Mouse (Mus musculus): Measurements from ENCODE around the gene Camk1. TPM values are rescaled to one million over a fixed set of nuclear protein-coding genes. Genes with fewer than 3 reads are reported as not detected.
"Not testable (repeated sequence)": the region's sequence is repeated elsewhere in the genome, so short reads cannot be mapped to it uniquely, and the experiment has no call there.

The Camk1 gene
- polyA plus RNA-seq, 1 experiment from 2014 or later = 31.5 TPM

DNA sequence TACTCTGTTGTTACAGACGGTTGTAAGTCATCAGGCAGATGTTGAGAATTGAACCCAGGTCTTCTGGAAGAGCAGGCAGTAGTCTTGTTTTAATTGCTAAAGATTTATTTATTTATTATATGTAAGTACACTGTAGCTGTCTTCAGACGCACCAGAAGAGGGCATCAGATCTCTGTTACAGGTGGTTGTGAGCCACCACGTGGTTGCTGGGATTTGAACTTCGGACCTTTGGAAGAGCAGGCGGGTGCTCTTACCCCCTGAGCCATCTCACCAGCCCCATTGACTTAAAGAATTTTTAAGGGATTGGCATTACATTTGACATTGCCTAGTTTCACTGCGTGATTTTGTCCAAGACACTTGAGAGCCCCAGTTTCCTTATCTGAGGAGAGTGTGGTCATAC is 11.1 kb downstream of the Camk1 start:
- Histone ChIP-seq H3K4me1 (peaks cover 32% of the 10 kb centered on the region), H3K36me3 (peaks cover 65% of the 10 kb centered on the region)
- not testable (repeated sequence) for ATAC-seq; H3K9me3 ChIP-seq (replicated peaks); H3K9ac ChIP-seq; H3K27ac ChIP-seq; H3K4me2 ChIP-seq; H3K27me3 ChIP-seq (replicated peaks); H3K4me3 ChIP-seq
- WGBS (ENCODE audit: insufficient replicate concordance) = 65% methylated on average over 6 of the region's 6 CpGs

DNA sequence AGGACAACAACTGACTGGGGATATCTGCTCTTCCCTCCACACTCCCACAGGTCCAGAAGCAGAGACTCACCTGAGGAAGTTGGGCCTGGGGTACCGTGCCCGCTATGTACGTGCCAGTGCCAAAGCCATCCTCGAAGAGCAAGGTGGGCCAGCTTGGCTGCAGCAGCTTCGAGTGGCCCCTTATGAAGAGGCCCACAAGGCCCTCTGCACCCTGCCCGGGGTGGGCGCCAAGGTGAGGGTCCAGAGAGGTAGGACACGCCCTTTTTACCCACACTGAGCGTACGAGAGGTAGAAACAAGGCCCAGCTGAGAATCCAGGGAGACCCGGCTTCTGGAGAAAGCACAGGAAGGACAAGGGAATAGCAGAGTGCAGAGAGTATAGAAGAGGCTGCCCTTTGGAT is 12.1 kb downstream of the Camk1 start:
- ATAC-seq = no peak
- Histone ChIP-seq H3K27ac (no peak overlapping the region), H3K9ac (no peak overlapping the region), H3K4me2 (no peak overlapping the region), H3K36me3 (peaks cover 64% of the 10 kb centered on the region), H3K4me1 (peaks cover 31% of the 10 kb centered on the region), H3K27me3 (replicated peaks) (no peaks in the 10 kb centered on the region), H3K9me3 (replicated peaks) (no peaks in the 10 kb centered on the region), H3K4me3 (no peak overlapping the region)
- 85% methylated on average over 11 of the region's 11 CpGs for WGBS (ENCODE audit: insufficient replicate concordance)

- no peak overlapping the region for H3K4me2 ChIP-seq
- H3K36me3 ChIP-seq = peaks cover 55% of the 10 kb centered on the region
- WGBS (ENCODE audit: insufficient replicate concordance) = 19% methylated on average over 2 of the region's 2 CpGs
- no peak overlapping the region for H3K4me3 ChIP-seq
- no peak for ATAC-seq
- H3K9ac ChIP-seq = no peak overlapping the region
- no peak overlapping the region for H3K27ac ChIP-seq
- no peaks in the 10 kb centered on the region for H3K9me3 ChIP-seq (replicated peaks)
- H3K27me3 ChIP-seq (replicated peaks) = no peaks in the 10 kb centered on the region
- peaks cover 34% of the 10 kb centered on the region for H3K4me1 ChIP-seq
These were observed 13.2 kb downstream of the Camk1 start for GRCm38 (mm10) chr6:113330547-113330946.

DNA sequence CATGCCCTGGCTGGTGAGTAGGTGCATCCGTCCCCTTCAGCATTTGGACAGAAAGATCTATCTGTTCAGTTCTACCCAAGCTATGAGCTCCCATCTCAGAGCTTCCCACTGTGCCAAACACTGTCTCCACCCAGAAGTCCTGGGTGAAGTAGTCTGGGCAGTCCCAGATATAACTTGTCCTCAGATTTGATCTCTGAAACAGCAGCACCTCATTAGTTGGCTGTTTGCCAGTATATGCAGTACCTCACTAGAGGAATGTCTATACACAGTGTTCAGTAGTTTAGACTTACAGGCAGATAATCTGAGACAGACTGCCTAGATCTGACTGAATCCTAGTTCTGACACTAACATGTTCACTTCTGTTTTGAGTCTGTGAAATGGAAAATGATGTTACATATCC is 14.4 kb downstream of the Camk1 start:
- Histone ChIP-seq H3K4me3 (no peak overlapping the region), H3K9me3 (replicated peaks) (no peaks in the 10 kb centered on the region), H3K36me3 (peaks cover 55% of the 10 kb centered on the region), H3K4me2 (no peak overlapping the region), H3K9ac (no peak overlapping the region), H3K27ac (no peak overlapping the region), H3K27me3 (replicated peaks) (no peaks in the 10 kb centered on the region), H3K4me1 (peaks cover 40% of the 10 kb centered on the region)
- 75% methylated on average over 1 of the region's 1 CpGs for WGBS (ENCODE audit: insufficient replicate concordance)
- ATAC-seq = no peak

GRCm38 (mm10) chr6:113326533-113327315 is 17.1 kb downstream of the Camk1 start, which contains the start of gene Ogg1:
Ogg1 (plus strand) TSS chr6:113326972.
- Histone ChIP-seq H3K36me3 (peaks cover 57% of the 10 kb centered on the region), H3K9ac (peak within 1 kb of the TSS; percentile 74), H3K27ac (peak within 1 kb of the TSS; percentile 89), H3K4me2 (peak within 1 kb of the TSS; percentile 95), H3K27me3 (replicated peaks) (no peaks in the 10 kb centered on the region), H3K4me1 (peaks cover 40% of the 10 kb centered on the region), H3K4me3 (peak within 1 kb of the TSS; percentile 71), H3K9me3 (replicated peaks) (no peaks in the 10 kb centered on the region)
- ATAC-seq = peak; percentile 98
- WGBS (ENCODE audit: insufficient replicate concordance) = under 1% methylated on average over 52 of the region's 52 CpGs

GRCm38 (mm10) chr6:113315972-113316371 is 27.8 kb downstream of the Camk1 start:
- Histone ChIP-seq H3K9me3 (replicated peaks) (no peaks in the 10 kb centered on the region), H3K27me3 (replicated peaks) (no peaks in the 10 kb centered on the region), H3K4me3 (no peak overlapping the region), H3K4me1 (no peaks in the 10 kb centered on the region), H3K27ac (no peak overlapping the region), H3K9ac (no peak overlapping the region), H3K4me2 (no peak overlapping the region), H3K36me3 (peaks cover 100% of the 10 kb centered on the region)
- no peak for ATAC-seq
- 83% methylated on average over 3 of the region's 3 CpGs for whole genome bisulfite sequencing (ENCODE audit: insufficient replicate concordance)

- peak overlapping the region; percentile 95 for H3K27ac ChIP-seq
These were observed 35.6 kb downstream of the Camk1 start for GRCm38 (mm10) chr6:113308141-113308540.

DNA sequence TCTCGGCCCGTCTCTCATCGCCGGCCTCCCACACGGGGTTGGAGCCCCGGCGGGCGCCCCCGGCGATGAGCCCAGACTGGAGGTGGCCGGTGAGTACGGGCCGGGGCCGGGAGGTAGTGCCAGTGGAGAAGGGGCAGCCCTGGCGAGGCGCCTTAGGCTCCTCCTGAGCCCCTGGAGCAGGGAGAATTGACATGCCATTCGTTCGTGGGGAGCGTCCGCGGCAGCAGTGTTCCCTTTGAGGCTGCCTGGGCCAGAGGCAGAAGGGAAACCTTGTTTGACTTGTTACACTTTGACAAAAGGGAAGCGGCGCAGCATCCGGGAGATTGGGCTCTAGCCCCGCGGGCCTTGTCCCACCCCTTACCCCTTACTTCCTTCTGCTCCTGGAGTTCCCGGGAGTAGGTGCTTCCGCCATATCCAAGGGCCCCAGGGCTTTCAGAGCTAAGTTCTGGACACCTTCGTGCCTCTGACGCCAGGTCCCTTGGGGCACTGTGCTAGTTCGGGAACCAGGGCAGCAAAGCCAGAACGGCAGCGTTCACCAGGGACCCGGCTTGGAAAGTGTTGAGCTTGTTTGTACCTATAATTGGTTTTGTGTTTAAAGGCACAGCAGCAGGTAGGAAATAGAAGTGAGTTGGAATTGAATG is 36.2 kb downstream of the Camk1 start:
- Histone ChIP-seq H3K27ac (peak overlapping the region; percentile 95), H3K4me3 (peak overlapping the region; percentile 100), H3K36me3 (peaks cover 32% of the 10 kb centered on the region), H3K27me3 (replicated peaks) (0 out of 2 replicates have a peak, but pooled peaks cover 3% of the 10 kb centered on the region), H3K4me1 (peaks cover 34% of the 10 kb centered on the region), H3K9ac (peak overlapping the region; percentile 99), H3K4me2 (peak overlapping the region; percentile 92), H3K9me3 (replicated peaks) (no peaks in the 10 kb centered on the region)
- 2% methylated on average over 30 of the region's 34 CpGs for WGBS (ENCODE audit: insufficient replicate concordance)
- ATAC-seq = no peak

More at GRCm38 (mm10) chr6:113308141-113308540, 35.6 kb downstream of the Camk1 start:
- ATAC-seq = no peak
- WGBS (ENCODE audit: insufficient replicate concordance) = 23% methylated on average over 5 of the region's 5 CpGs
- Histone ChIP-seq H3K4me3 (peak overlapping the region; percentile 100), H3K9me3 (replicated peaks) (no peaks in the 10 kb centered on the region), H3K4me2 (peak overlapping the region; percentile 92), H3K36me3 (peaks cover 37% of the 10 kb centered on the region), H3K27me3 (replicated peaks) (0 out of 2 replicates have a peak, but pooled peaks cover 3% of the 10 kb centered on the region), H3K9ac (peak overlapping the region; percentile 99), H3K4me1 (peaks cover 32% of the 10 kb centered on the region)

DNA sequence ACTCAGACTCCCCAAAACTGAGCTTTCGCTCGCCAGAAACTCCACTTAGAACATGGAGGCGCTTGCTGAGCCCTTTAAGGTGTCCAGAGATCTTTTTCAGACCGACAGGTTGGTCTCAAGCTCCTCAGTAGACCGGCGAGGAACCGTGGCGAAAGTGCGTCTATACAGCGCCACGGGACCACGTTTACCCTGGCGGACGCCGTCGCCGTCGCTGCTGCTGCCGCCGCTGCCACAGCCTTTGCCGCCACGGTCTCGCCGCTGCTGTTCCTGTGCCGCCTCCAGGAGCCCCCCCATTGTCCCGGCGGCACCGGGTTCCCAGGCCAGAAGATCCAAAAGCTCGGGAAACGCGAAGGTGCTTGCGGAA is 36.8 kb downstream of the Camk1 start, which contains the start of gene Brpf1:
Brpf1 (plus strand) TSS at position 152 of the 364 bp plus-strand sequence.
- Histone ChIP-seq H3K27me3 (replicated peaks) (0 out of 2 replicates have a peak, but pooled peaks cover 3% of the 10 kb centered on the region), H3K4me2 (peak within 1 kb of the TSS; percentile 92), H3K4me3 (peak within 1 kb of the TSS; percentile 100), H3K9ac (peak within 1 kb of the TSS; percentile 99), H3K27ac (peak within 1 kb of the TSS; percentile 95), H3K4me1 (peaks cover 39% of the 10 kb centered on the region), H3K36me3 (peaks cover 25% of the 10 kb centered on the region), H3K9me3 (replicated peaks) (no peaks in the 10 kb centered on the region)
- ATAC-seq = peak; percentile 49
- WGBS (ENCODE audit: insufficient replicate concordance) = under 1% methylated on average over 32 of the region's 32 CpGs

DNA sequence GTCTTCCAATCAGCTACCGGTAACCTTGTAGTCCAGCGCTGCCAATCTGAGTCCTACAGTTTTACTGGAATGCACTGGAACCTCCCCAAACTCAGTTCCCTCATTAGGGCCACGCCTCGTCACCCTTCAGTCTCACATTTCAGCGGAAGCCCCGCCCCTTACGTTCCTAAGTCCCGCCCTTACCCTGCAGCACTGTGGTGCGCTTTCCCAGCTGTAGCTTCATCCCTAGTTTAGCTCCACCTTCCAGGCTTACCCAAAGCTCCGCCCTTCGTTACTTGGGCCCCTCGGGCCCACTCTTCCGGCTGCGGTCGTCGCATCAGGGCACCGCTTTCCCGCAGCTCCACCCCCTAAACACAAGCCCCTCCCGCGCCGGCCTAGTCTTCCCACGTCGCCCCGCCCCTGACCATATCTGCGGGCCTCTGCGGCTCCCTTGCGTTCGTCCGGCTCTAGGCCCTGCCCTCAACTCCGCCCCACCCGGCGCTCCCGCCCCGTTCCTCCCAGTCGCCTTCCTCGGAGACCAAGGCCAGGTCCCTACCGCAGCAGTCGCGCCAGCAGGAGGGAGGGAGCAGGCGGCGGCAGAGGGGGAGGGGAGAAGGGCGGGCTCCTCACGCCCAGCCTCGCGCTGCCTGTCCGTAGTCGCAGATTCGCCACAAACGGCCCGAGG is 37.3 kb downstream of the Camk1 start:
- Histone ChIP-seq H3K27ac (peak overlapping the region; percentile 95), H3K9me3 (replicated peaks) (no peaks in the 10 kb centered on the region), H3K27me3 (replicated peaks) (0 out of 2 replicates have a peak, but pooled peaks cover 3% of the 10 kb centered on the region), H3K36me3 (peaks cover 20% of the 10 kb centered on the region), H3K4me3 (peak overlapping the region; percentile 100), H3K4me2 (peak overlapping the region; percentile 92), H3K9ac (peak overlapping the region; percentile 99), H3K4me1 (peaks cover 39% of the 10 kb centered on the region)
- ATAC-seq = peak; percentile 96
- WGBS (ENCODE audit: insufficient replicate concordance) = under 1% methylated on average over 50 of the region's 50 CpGs

DNA sequence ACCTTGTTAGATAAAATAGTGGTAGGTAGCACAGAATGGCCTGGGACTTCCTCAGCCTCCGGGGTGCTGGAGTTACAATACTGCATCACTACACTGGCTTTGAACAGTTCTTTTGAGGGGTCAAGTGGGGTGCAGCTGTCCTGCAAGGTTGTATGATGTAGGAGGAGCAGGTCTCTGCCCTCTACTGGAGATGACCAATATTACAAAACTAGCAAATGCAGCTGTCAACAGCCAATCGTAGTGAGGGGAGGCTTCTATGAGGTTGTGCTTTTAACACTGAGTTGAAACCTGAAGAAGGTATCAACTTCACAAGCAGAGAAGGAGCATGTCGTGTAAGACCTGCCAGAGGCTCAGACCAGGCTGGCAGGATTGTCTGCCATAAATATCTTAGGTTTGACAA is 41.5 kb downstream of the Camk1 start:
- H3K4me1 ChIP-seq = peaks cover 15% of the 10 kb centered on the region
- no peak overlapping the region for H3K9ac ChIP-seq
- 22% methylated on average over 3 of the region's 3 CpGs for WGBS (ENCODE audit: insufficient replicate concordance)
- no peak for ATAC-seq
- H3K36me3 ChIP-seq = no peaks in the 10 kb centered on the region
- H3K27ac ChIP-seq = no peak overlapping the region
- H3K27me3 ChIP-seq (replicated peaks) = 0 out of 2 replicates have a peak, but pooled peaks cover 3% of the 10 kb centered on the region
- no peak overlapping the region for H3K4me2 ChIP-seq
- H3K4me3 ChIP-seq = no peak overlapping the region
- no peaks in the 10 kb centered on the region for H3K9me3 ChIP-seq (replicated peaks)
